Mouse (Mus musculus) liver, embryonic 12.5 days (tissue): ENCODE results near the gene Samd15. TPM values are rescaled to one million over a fixed set of nuclear protein-coding genes. Genes with fewer than 3 reads are reported as not detected.

ENCODE experiments used
- ATAC-seq: fragments of 200-750 bp; cut with Nextera tagmentation; 2 replicates; pipeline ENCODE4 v1.8.0; 2017; ENCODE audit warnings: moderate number of reproducible peaks, mild to moderate bottlenecking, moderate library complexity
- H3K27ac ChIP-seq: fragments of 300-500 bp; sonication (generic); 2 replicates; pipeline ENCODE4 v1.5.1; 2016; ENCODE audit warnings: mild to moderate bottlenecking
- H3K27me3 ChIP-seq: fragments of 300-500 bp; sonication (generic); replicated peaks from 2 replicates; pipeline ENCODE4 v1.6.1; 2016; ENCODE audit warnings: mild to moderate bottlenecking, moderate library complexity
- H3K36me3 ChIP-seq: fragments of 300-500 bp; sonication (generic); 2 replicates; pipeline ENCODE4 v1.6.1; 2016; ENCODE audit warnings: mild to moderate bottlenecking, moderate library complexity
- H3K4me1 ChIP-seq: fragments of 300-500 bp; sonication (generic); 2 replicates; pipeline ENCODE4 v1.6.1; 2016
- H3K4me2 ChIP-seq: fragments of 300-500 bp; sonication (generic); 2 replicates; pipeline ENCODE4 v1.6.1; 2016; ENCODE audit warnings: mild to moderate bottlenecking, moderate library complexity
- H3K4me3 ChIP-seq: fragments of 300-500 bp; sonication (generic); 2 replicates; pipeline ENCODE4 v1.5.1; 2016; ENCODE audit warnings: mild to moderate bottlenecking, moderate library complexity
- H3K9ac ChIP-seq: fragments of 300-500 bp; sonication (generic); 2 replicates; pipeline ENCODE4 v1.6.1; 2016; ENCODE audit warnings: mild to moderate bottlenecking, moderate library complexity
- H3K9me3 ChIP-seq: fragments of 300-500 bp; sonication (generic); replicated peaks from 2 replicates; pipeline ENCODE4 v1.6.1; 2016; ENCODE audit warnings: mild to moderate bottlenecking, moderate library complexity
- WGBS: fragments of 180-500 bp; shearing (Covaris S2); methylation state at CpG from one replicate; pipeline ENCODE4 v1.1.7; 2016; ENCODE audit not compliant: insufficient replicate concordance; 5-methylcytosine and 5-hydroxymethylcytosine counted together
- polyA plus RNA-seq: library from polyadenylated mRNA; unstranded; fragments of >200 nt; fragmentation: Nextera tagmentation; extraction: Ambion mirVana; gene quantifications from 2 replicates; pipeline ENCODE4 v1.2.1, GENCODE M21; 2016

The Samd15 gene
- polyA plus RNA-seq, 1 experiment from 2014 or later: 16.2 TPM

DNA sequence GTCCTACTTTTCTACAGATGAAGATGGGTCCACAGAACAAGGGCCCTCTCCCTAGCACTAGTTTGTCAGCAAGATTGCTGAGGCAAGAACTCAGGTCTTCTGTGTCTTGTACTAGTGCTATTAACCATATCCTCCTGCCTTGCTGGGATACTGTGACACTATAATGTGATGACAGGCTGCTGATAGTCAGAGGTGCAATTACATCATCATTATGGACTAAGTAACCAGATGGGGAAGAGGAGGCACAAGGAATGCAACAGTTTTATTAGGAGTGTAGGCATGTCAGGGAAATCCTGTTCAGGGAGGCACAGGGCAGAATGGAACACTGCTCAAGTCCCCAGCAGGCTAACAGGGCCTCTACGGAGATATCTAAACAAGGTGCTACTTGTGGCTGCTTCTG is 39.1 kb downstream of the Samd15 start, which contains the start of gene Noxred1:
Gene Noxred1, minus strand, starts transcription at position 101 of the 400 bp plus-strand sequence.
- Histone ChIP-seq H3K4me1 (no peaks in the 10 kb centered on the region), H3K9me3 (no peaks in the 10 kb centered on the region)
- no peak for ATAC-seq

DNA sequence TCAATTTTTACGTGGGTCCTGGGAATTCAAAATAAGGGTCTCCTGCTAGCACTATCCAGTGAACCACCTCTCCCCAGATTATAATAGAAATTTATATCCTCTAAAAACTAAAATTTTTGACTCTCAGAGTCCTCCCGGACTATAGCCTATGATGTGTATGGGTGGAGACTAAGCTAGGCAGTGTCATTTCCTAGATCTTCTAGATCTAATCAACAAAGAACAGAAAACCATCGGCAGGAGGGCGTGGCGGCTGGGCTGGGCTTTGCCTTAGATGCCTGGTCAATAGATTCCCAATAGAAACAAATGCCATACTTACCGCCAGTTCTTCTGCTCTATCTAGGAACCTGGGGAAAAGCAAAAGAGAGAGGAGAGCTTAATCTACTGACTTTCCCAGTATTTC is 50.6 kb downstream of the Samd15 start:
- H3K4me2 ChIP-seq: no peak overlapping the region
- H3K4me1 ChIP-seq: peaks cover 16% of the 10 kb centered on the region
- 53% methylated on average over 6 of the region's 6 CpGs for WGBS
- no peak overlapping the region for H3K27ac ChIP-seq
- H3K9ac ChIP-seq: no peak overlapping the region
- peaks cover 77% of the 10 kb centered on the region for H3K36me3 ChIP-seq
- no peaks in the 10 kb centered on the region for H3K27me3 ChIP-seq
- no peak overlapping the region for H3K4me3 ChIP-seq
- H3K9me3 ChIP-seq: no peaks in the 10 kb centered on the region
- peak; percentile 55; the same call in 1 of the 2 replicates for ATAC-seq

More for the DNA sequence above, 39.1 kb downstream of the Samd15 start, which contains the start of gene Noxred1:
- Histone ChIP-seq H3K36me3 (peaks cover 48% of the 10 kb centered on the region), H3K9ac (no peak within 1 kb of the TSS), H3K4me3 (no peak within 1 kb of the TSS), H3K27me3 (no peaks in the 10 kb centered on the region), H3K4me2 (no peak within 1 kb of the TSS), H3K27ac (no peak within 1 kb of the TSS)
- 92% methylated on average over 1 of the region's 1 CpGs for WGBS

DNA sequence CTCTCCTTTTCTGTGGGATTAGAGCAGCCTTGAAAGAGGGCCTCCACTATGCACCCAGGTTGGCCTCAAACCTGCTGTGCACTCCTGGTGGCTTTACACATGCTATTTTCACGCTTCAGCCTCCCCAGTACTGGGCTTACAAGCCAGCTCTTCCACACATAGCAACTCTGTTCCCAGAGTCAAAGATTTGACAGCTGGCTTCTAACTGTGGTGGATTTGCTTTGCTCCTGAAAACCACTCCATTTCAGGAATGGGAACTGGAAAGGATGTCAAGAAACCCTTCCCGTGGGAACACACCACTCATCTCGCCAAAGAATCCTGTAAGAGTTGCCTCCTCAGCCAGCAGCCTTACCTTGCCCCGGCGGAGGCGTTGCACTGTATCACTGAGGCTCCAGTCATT is 54.4 kb downstream of the Samd15 start:
- H3K4me3 ChIP-seq: no peak overlapping the region
- no peaks in the 10 kb centered on the region for H3K9me3 ChIP-seq
- H3K9ac ChIP-seq: no peak overlapping the region
- peaks cover 28% of the 10 kb centered on the region for H3K4me1 ChIP-seq
- H3K36me3 ChIP-seq: peaks cover 90% of the 10 kb centered on the region
- 91% methylated on average over 6 of the region's 6 CpGs for WGBS
- H3K27me3 ChIP-seq: no peaks in the 10 kb centered on the region
- no peak overlapping the region for H3K4me2 ChIP-seq
- H3K27ac ChIP-seq: no peak overlapping the region
- ATAC-seq: no peak

DNA sequence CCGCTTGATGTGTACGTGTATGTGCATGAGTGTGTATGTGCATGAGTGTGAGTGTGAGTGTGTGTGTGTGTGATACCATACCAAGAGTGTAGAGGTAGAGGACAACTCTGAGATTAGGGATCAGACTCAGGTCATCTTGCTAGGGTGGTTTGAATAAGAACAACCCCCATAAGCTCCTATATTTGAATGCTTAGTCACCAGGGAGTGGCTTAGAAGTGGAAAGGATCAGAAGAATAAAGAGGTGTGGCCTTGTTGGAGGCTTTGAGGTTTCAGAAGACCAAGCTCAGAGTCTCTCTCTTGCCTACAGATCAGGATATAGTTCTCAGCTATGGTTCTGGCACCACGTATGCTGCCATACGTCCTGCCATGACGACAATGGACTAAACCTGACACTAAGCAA is 57.1 kb downstream of the Samd15 start:
- ATAC-seq: peak; percentile 75
- Histone ChIP-seq H3K9me3 (no peaks in the 10 kb centered on the region), H3K4me2 (no peak overlapping the region), H3K4me3 (no peak overlapping the region), H3K27me3 (no peaks in the 10 kb centered on the region), H3K4me1 (peaks cover 11% of the 10 kb centered on the region), H3K9ac (no peak overlapping the region), H3K36me3 (peaks cover 83% of the 10 kb centered on the region), H3K27ac (no peak overlapping the region)
- WGBS: 84% methylated on average over 5 of the region's 5 CpGs

DNA sequence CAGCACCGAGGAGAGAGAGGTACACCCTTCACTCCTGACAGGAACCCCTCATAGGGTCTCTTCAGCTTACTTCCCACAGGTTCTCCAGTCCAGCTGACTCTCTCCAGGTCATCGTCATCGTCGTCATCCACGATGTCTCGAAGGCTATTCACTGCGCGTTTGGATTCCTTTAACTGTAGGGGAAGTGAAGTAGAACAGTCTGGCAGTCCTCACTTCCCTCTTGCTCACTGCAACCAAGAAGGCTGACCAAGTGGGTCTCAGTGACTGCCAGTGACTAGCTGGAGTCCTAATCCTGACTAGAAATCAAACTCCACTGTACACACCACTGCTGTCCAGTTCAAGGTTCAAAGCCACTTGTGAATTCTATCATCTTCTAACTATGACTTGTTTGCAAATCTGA is 61.0 kb downstream of the Samd15 start:
- 94% methylated on average over 8 of the region's 8 CpGs for WGBS
- H3K27ac ChIP-seq: no peak overlapping the region
- no peak overlapping the region for H3K4me3 ChIP-seq
- H3K9me3 ChIP-seq: no peaks in the 10 kb centered on the region
- no peaks in the 10 kb centered on the region for H3K27me3 ChIP-seq
- H3K4me2 ChIP-seq: no peak overlapping the region
- peaks cover 21% of the 10 kb centered on the region for H3K4me1 ChIP-seq
- H3K9ac ChIP-seq: no peak overlapping the region
- peaks cover 70% of the 10 kb centered on the region for H3K36me3 ChIP-seq
- ATAC-seq: no peak

Other genes starting within 250 kb of the Samd15 start
- gene Zdhhc22, start 209.3 kb upstream of the Samd15 start, polyA plus RNA-seq: not detected in 2 replicates
- gene Tmem63c, start 178.4 kb upstream of the Samd15 start, polyA plus RNA-seq: not detected in 2 replicates
- gene Ngb, start 97.2 kb upstream of the Samd15 start, polyA plus RNA-seq: 0.17 TPM in 1 of 2 replicates, not detected in the other
- gene Gstz1, start 52.6 kb upstream of the Samd15 start, polyA plus RNA-seq: 44.8 and 49.2 TPM in 2 replicates
- gene Pomt2, start 51.8 kb upstream of the Samd15 start, polyA plus RNA-seq: 7.1 and 7.3 TPM in 2 replicates
- gene Tmed8, start 731 bp downstream of the Samd15 start, polyA plus RNA-seq: 1.3 and 1.4 TPM in 2 replicates
- 0.32 and 0.49 TPM in 2 replicates for gene Noxred1, start 39.0 kb downstream of the Samd15 start, polyA plus RNA-seq
- 11.6 and 13.6 TPM in 2 replicates for gene Vipas39, start 66.5 kb downstream of the Samd15 start, polyA plus RNA-seq
- gene Ahsa1, start 66.8 kb downstream of the Samd15 start, polyA plus RNA-seq: 214 and 222 TPM in 2 replicates
- gene Ism2, start 100.0 kb downstream of the Samd15 start, polyA plus RNA-seq: 0.33 and 0.74 TPM in 2 replicates
- gene Sptlc2, start 188.6 kb downstream of the Samd15 start, polyA plus RNA-seq: 34.2 and 39.7 TPM in 2 replicates
- 211 and 219 TPM in 2 replicates for gene Slirp, start 244.2 kb downstream of the Samd15 start, polyA plus RNA-seq
- gene Alkbh1, start 244.3 kb downstream of the Samd15 start, polyA plus RNA-seq: 34.5 and 39.2 TPM in 2 replicates